In the genomic region with DNA sequence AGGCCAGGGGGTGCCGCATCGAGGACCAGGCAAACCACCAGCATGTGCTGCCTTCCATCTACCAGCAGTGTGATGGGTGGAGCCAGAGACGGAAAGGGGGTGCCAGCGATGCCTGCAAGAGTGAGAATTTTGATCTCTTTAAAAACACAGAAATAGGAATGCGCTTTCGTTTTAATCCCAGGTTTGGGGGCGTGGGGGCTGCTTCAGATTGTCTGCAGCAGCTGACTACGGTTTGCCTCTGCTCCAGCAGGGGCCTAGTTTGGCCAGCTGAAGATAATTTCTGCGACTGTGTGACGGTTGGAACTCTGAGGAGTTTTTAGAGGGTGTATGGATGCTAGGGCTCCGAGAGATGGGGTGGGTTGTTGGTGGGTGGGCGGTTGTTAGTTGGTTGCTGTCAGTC, we compare ENCODE assay signal across 22 mouse cellular contexts. TPM values are rescaled to one million over a fixed set of nuclear protein-coding genes. Genes with fewer than 3 reads are reported as not detected.
DNase-seq lines count a peak whose midpoint lies in the region; ATAC-seq and TF ChIP-seq lines count a peak whose summit lies in the region.
"Had no signal": no experiment of that assay in that cellular context is flagged by ENCODE, and none has a peak within 500 bp of the region (broad histone marks: within the 10 kb centered on the region; RNA-seq: fewer than 3 reads in every experiment).

No protein-coding gene starts in this region.

- peaks cover 8% of the 10 kb centered on the region for H3K9me3 ChIP-seq in megakaryocyte, embryonic 14.5 days
- H3K9me3 ChIP-seq: embryonic facial prominence, embryonic 13.5 days; embryonic facial prominence, embryonic 15.5 days; forebrain, embryonic 12.5 days had no signal

- ATAC-seq in megakaryocyte, adult 5-6 weeks (ENCODE audit: poor library complexity, severe bottlenecking), result no peak
- ATAC-seq: forebrain, embryonic 14.5 days; forebrain, embryonic 16.5 days had no signal

- TF ChIP-seq POLR2A in cortical plate, adult 2 months (IDR thresholded peaks at IDR 0.05; ENCODE audit: extremely low read depth, insufficient read depth, low read length), result no peak

- H3K27me3 ChIP-seq in megakaryocyte, embryonic 14.5 days (replicated peaks), result peaks cover 6% of the 10 kb centered on the region
- H3K27me3 ChIP-seq: embryonic facial prominence, embryonic 13.5 days; embryonic facial prominence, embryonic 15.5 days had no signal

- H3K36me3 ChIP-seq in megakaryocyte, embryonic 14.5 days (replicated peaks; ENCODE audit: low read length), result no peaks in the 10 kb centered on the region
- H3K36me3 ChIP-seq: embryonic facial prominence, embryonic 13.5 days; embryonic facial prominence, embryonic 15.5 days; forebrain, embryonic 10.5 days; forebrain, embryonic 12.5 days had no signal

- no peak for TF ChIP-seq CTCF in layer of hippocampus, adult 2 months (conservative IDR thresholded peaks at IDR 0.05)
- no peak for TF ChIP-seq CTCF in cortical plate, adult 2 months (IDR thresholded peaks at IDR 0.05; ENCODE audit: extremely low read depth, insufficient read depth, low read length)

- H3K4me1 ChIP-seq in megakaryocyte, embryonic 14.5 days, result 0 out of 2 replicates have a peak, but pooled peaks cover 3% of the 10 kb centered on the region
- no peaks in the 10 kb centered on the region for H3K4me1 ChIP-seq in cortical plate, adult 2 months (ENCODE audit: control insufficient read depth, insufficient read depth, low read length)
- H3K4me1 ChIP-seq: embryonic facial prominence, embryonic 15.5 days; forebrain, embryonic 12.5 days had no signal

- H3K4me3 ChIP-seq in layer of hippocampus, adult 2 months, result no peak overlapping the region
- peak overlapping the region; percentile 56 for H3K4me3 ChIP-seq in megakaryocyte, embryonic 14.5 days (replicated peaks)
- H3K4me3 ChIP-seq in cortical plate, adult 2 months (ENCODE audit: insufficient read depth, low read length), result no peak overlapping the region
- H3K4me3 ChIP-seq: embryonic facial prominence, embryonic 13.5 days; embryonic facial prominence, embryonic 15.5 days; erythroblast, embryonic 14.5 days; forebrain, embryonic 10.5 days; forebrain, embryonic 12.5 days had no signal

- DNase-seq in layer of hippocampus, adult 2 months (ENCODE audit: low spot score in 2 of 2), result no peak
- no peak for DNase-seq in layer of hippocampus, postnatal 36 days
- DNase-seq in lung, postnatal 25 days (ENCODE audit: low spot score), result no peak
- DNase-seq: adrenal gland, adult 2 months; adrenal gland, postnatal 10 days; adrenal gland, postnatal 25 days; cerebellum, adult 11-12 months; cerebellum, adult 2 months; cerebellum, adult 9-10 months; cerebellum, postnatal 10 days; cerebellum, postnatal 25 days; embryo, embryonic 11 days had no signal

- H3K27ac ChIP-seq in layer of hippocampus, adult 2 months, result peak overlapping the region; percentile 69; the same call in 1 of the 2 replicates
- peak overlapping the region; percentile 31; the same call in 1 of the 2 replicates for H3K27ac ChIP-seq in cortical plate, adult 2 months (ENCODE audit: insufficient read depth, low read length)
- H3K27ac ChIP-seq: embryonic facial prominence, embryonic 13.5 days; embryonic facial prominence, embryonic 15.5 days; forebrain, embryonic 10.5 days; forebrain, embryonic 12.5 days had no signal

RNA-seq across cellular contexts. Expression of a gene that starts 4.8 kb away (rescaled TPM):
- not detected for total RNA-seq in layer of hippocampus, adult 2 months (2021)
- under 1 TPM in 1 of 2 experiments, not detected in 1; 0.30 TPM for total RNA-seq in layer of hippocampus, postnatal 36 days (2021)
- not detected in 2 replicates for polyA plus RNA-seq in megakaryocyte, embryonic 14.5 days (2012; ENCODE audit: insufficient read depth, low replicate concordance)
- total RNA-seq in megakaryocyte, adult 5-6 weeks (2015), result not detected in 2 replicates
- not detected in 2 replicates for total RNA-seq in megakaryocyte, adult 5-6 weeks (2017)
- polyA plus RNA-seq in cortical plate, adult 2 months (2012; rRNA removed), result 0.50 and 0.68 TPM in 2 replicates
- total RNA-seq: adrenal gland, adult 2 months; adrenal gland, postnatal 10 days; adrenal gland, postnatal 25 days had no signal
- polyA plus RNA-seq: adrenal gland, adult 2 months; erythroblast, embryonic 14.5 days; forebrain, embryonic 16.5 days had no signal

RNA-seq across cellular contexts. Expression of a gene that starts 6.7 kb away (rescaled TPM):
- 10 to 100 TPM; 67.9 to 72.4 TPM for total RNA-seq in layer of hippocampus, adult 2 months (2021)
- 10 to 100 TPM; 64.0 to 68.6 TPM for total RNA-seq in layer of hippocampus, postnatal 36 days (2021)
- 133 and 243 TPM in 2 replicates for polyA plus RNA-seq in megakaryocyte, embryonic 14.5 days (2012; ENCODE audit: insufficient read depth, low replicate concordance)
- total RNA-seq in megakaryocyte, adult 5-6 weeks (2015), result 35.6 and 39.6 TPM in 2 replicates
- total RNA-seq in megakaryocyte, adult 5-6 weeks (2017), result 109 and 112 TPM in 2 replicates
- polyA plus RNA-seq in cortical plate, adult 2 months (2012; rRNA removed), result 93.6 and 95.9 TPM in 2 replicates

RNA-seq across cellular contexts. Expression of a gene that starts 13.7 kb away (rescaled TPM):
- total RNA-seq in layer of hippocampus, adult 2 months (2021), result 10 to 100 TPM in 1 of 2 experiments, 1 to 10 TPM in 1; 8.7 to 10.7 TPM
- 1 to 10 TPM; 6.6 to 9.4 TPM for total RNA-seq in layer of hippocampus, postnatal 36 days (2021)
- polyA plus RNA-seq in megakaryocyte, embryonic 14.5 days (2012; ENCODE audit: insufficient read depth, low replicate concordance), result 143 and 286 TPM in 2 replicates
- 8.1 and 8.8 TPM in 2 replicates for total RNA-seq in megakaryocyte, adult 5-6 weeks (2015)
- total RNA-seq in megakaryocyte, adult 5-6 weeks (2017), result 5.5 and 10.7 TPM in 2 replicates
- polyA plus RNA-seq in cortical plate, adult 2 months (2012; rRNA removed), result 18.6 and 20.5 TPM in 2 replicates

RNA-seq across cellular contexts. Expression of a gene that starts 23.7 kb away (rescaled TPM):
- total RNA-seq in layer of hippocampus, adult 2 months (2021), result 10 to 100 TPM; 42.8 to 51.2 TPM
- total RNA-seq in layer of hippocampus, postnatal 36 days (2021), result 10 to 100 TPM; 47.2 to 53.8 TPM
- 1.1 and 4.7 TPM in 2 replicates for polyA plus RNA-seq in megakaryocyte, embryonic 14.5 days (2012; ENCODE audit: insufficient read depth, low replicate concordance)
- total RNA-seq in megakaryocyte, adult 5-6 weeks (2015), result 57.4 and 63.0 TPM in 2 replicates
- 78.5 and 81.4 TPM in 2 replicates for total RNA-seq in megakaryocyte, adult 5-6 weeks (2017)
- polyA plus RNA-seq in cortical plate, adult 2 months (2012; rRNA removed), result 43.6 and 48.0 TPM in 2 replicates

RNA-seq across cellular contexts. Expression of a gene that starts 29.8 kb away (rescaled TPM):
- total RNA-seq in layer of hippocampus, adult 2 months (2021), result 1 to 10 TPM in 1 of 2 experiments, under 1 TPM in 1; 0.90 to 1.2 TPM
- total RNA-seq in layer of hippocampus, postnatal 36 days (2021), result not detected
- 5.0 TPM in 1 of 2 replicates, not detected in the other for polyA plus RNA-seq in megakaryocyte, embryonic 14.5 days (2012; ENCODE audit: insufficient read depth, low replicate concordance)
- total RNA-seq in megakaryocyte, adult 5-6 weeks (2015), result 0.80 and 1.9 TPM in 2 replicates
- 0.89 and 1.1 TPM in 2 replicates for total RNA-seq in megakaryocyte, adult 5-6 weeks (2017)
- 1.3 and 1.8 TPM in 2 replicates for polyA plus RNA-seq in cortical plate, adult 2 months (2012; rRNA removed)
